Mouse (Mus musculus): ENCODE data around the gene Sass6. TPM values are rescaled to one million over a fixed set of nuclear protein-coding genes. Genes with fewer than 3 reads are reported as not detected.
A peak's percentile ranks its signal among the peaks of the same experiment; 100 is the strongest.
"Not testable (repeated sequence)": the region's sequence is repeated elsewhere in the genome, so short reads cannot be mapped to it uniquely, and the experiment has no call there.

Sass6 gene
- polyA plus RNA-seq, 1 experiment from 2014 or later = 21.0 TPM

GRCm38 (mm10) chr3:116652033-116652446 is 57.3 kb downstream of the Sass6 start:
- Histone ChIP-seq H3K27me3 (replicated peaks) (no peaks in the 10 kb centered on the region), H3K4me1 (replicated peaks) (peaks cover 29% of the 10 kb centered on the region), H3K9ac (no peak overlapping the region), H3K4me2 (no peak overlapping the region), H3K36me3 (peaks cover 24% of the 10 kb centered on the region), H3K9me3 (replicated peaks) (no peaks in the 10 kb centered on the region), H3K4me3 (no peak overlapping the region), H3K27ac (ENCODE audit: poor library complexity, severe bottlenecking) (no peak overlapping the region)
- WGBS = 55% methylated on average over 3 of the region's 3 CpGs
- ATAC-seq (ENCODE audit: insufficient number of reproducible peaks, low FRiP score) = no peak

- H3K27me3 ChIP-seq (replicated peaks) = no peaks in the 10 kb centered on the region
- H3K27ac ChIP-seq (ENCODE audit: poor library complexity, severe bottlenecking) = no peak overlapping the region; the same call in 1 of the 2 replicates
- H3K9me3 ChIP-seq (replicated peaks) = no peaks in the 10 kb centered on the region
- H3K36me3 ChIP-seq = peaks cover 20% of the 10 kb centered on the region
- H3K4me1 ChIP-seq (replicated peaks) = peaks cover 41% of the 10 kb centered on the region
- no peak overlapping the region for H3K4me3 ChIP-seq
- no peak overlapping the region for H3K9ac ChIP-seq
- no peak for ATAC-seq (ENCODE audit: insufficient number of reproducible peaks, low FRiP score)
- 47% methylated on average over 5 of the region's 5 CpGs for WGBS
- no peak overlapping the region for H3K4me2 ChIP-seq
Observed at GRCm38 (mm10) chr3:116653278-116653945, 58.6 kb downstream of the Sass6 start.

- 93% methylated on average over 11 of the region's 11 CpGs for WGBS
- H3K9me3 ChIP-seq (replicated peaks); H3K4me2 ChIP-seq; H3K27me3 ChIP-seq (replicated peaks); ATAC-seq (ENCODE audit: insufficient number of reproducible peaks, low FRiP score); H3K27ac ChIP-seq (ENCODE audit: poor library complexity, severe bottlenecking); H3K4me3 ChIP-seq; H3K9ac ChIP-seq: not testable (repeated sequence)
- H3K4me1 ChIP-seq (replicated peaks) = peaks cover 45% of the 10 kb centered on the region
- H3K36me3 ChIP-seq = peaks cover 13% of the 10 kb centered on the region
Observed at GRCm38 (mm10) chr3:116654051-116654450, 59.3 kb downstream of the Sass6 start.

GRCm38 (mm10) chr3:116656184-116656965 is 61.6 kb downstream of the Sass6 start:
- WGBS = 71% methylated on average over 7 of the region's 7 CpGs
- H3K27ac ChIP-seq (ENCODE audit: poor library complexity, severe bottlenecking) = no peak overlapping the region

DNA sequence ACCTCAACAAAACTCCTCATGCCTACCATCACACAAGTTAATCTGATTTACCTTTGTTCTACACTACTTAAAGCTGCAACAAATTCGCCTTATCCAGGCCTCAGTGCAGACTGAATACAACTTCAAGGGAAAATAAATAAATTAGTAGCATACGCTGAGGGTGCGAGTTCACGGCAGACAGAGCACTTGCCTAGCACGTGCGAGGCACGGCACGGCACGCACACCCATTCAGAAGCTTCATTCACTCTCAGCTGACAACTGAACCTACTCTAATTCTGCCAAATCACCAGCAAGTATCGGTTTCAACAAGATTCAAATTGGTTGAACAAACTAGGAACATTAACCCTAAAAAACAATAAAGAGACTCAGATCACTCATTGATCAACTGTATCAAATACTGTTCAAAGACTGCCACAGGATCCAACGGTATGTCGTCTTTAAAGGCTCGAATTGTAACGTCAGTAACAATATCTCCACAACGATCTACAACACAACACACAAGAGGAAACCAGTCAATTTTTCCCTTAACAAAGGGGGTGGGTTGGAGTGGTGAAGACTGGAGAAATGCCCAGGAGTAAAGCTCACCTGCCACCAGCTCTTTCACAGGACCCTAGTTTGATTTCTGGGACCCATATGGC is 64.3 kb downstream of the Sass6 start:
- Histone ChIP-seq H3K27me3 (replicated peaks) (no peaks in the 10 kb centered on the region), H3K36me3 (no peaks in the 10 kb centered on the region), H3K4me1 (replicated peaks) (peaks cover 49% of the 10 kb centered on the region), H3K9me3 (replicated peaks) (no peaks in the 10 kb centered on the region), H3K9ac (no peak overlapping the region), H3K4me2 (no peak overlapping the region), H3K27ac (ENCODE audit: poor library complexity, severe bottlenecking) (no peak overlapping the region), H3K4me3 (no peak overlapping the region)
- ATAC-seq (ENCODE audit: insufficient number of reproducible peaks, low FRiP score) = no peak
- 83% methylated on average over 15 of the region's 15 CpGs for WGBS

More at GRCm38 (mm10) chr3:116656184-116656965, 61.6 kb downstream of the Sass6 start:
- H3K4me3 ChIP-seq = no peak overlapping the region
- no peak overlapping the region for H3K9ac ChIP-seq
- no peak for ATAC-seq (ENCODE audit: insufficient number of reproducible peaks, low FRiP score)
- H3K27me3 ChIP-seq (replicated peaks) = no peaks in the 10 kb centered on the region
- no peaks in the 10 kb centered on the region for H3K9me3 ChIP-seq (replicated peaks)
- no peaks in the 10 kb centered on the region for H3K36me3 ChIP-seq
- H3K4me1 ChIP-seq (replicated peaks) = peaks cover 61% of the 10 kb centered on the region
- no peak overlapping the region for H3K4me2 ChIP-seq

- Histone ChIP-seq H3K9me3 (replicated peaks) (no peaks in the 10 kb centered on the region), H3K36me3 (no peaks in the 10 kb centered on the region), H3K9ac (no peak overlapping the region), H3K4me1 (replicated peaks) (peaks cover 49% of the 10 kb centered on the region), H3K4me2 (peak overlapping the region; percentile 28), H3K27me3 (replicated peaks) (no peaks in the 10 kb centered on the region), H3K27ac (ENCODE audit: poor library complexity, severe bottlenecking) (no peak overlapping the region; the same call in 1 of the 2 replicates), H3K4me3 (no peak overlapping the region)
- WGBS = 69% methylated on average over 13 of the region's 13 CpGs
- ATAC-seq (ENCODE audit: insufficient number of reproducible peaks, low FRiP score) = no peak
Observed at GRCm38 (mm10) chr3:116659856-116660430, 65.2 kb downstream of the Sass6 start.

GRCm38 (mm10) chr3:116661288-116661869 is 66.6 kb downstream of the Sass6 start:
- Histone ChIP-seq H3K4me3 (peak overlapping the region; percentile 91), H3K27me3 (replicated peaks) (no peaks in the 10 kb centered on the region), H3K4me2 (peak overlapping the region; percentile 75), H3K4me1 (replicated peaks) (peaks cover 45% of the 10 kb centered on the region), H3K27ac (ENCODE audit: poor library complexity, severe bottlenecking) (peak overlapping the region; percentile 93), H3K36me3 (no peaks in the 10 kb centered on the region), H3K9ac (peak overlapping the region; percentile 96), H3K9me3 (replicated peaks) (no peaks in the 10 kb centered on the region)
- no peak for ATAC-seq (ENCODE audit: insufficient number of reproducible peaks, low FRiP score)
- 6% methylated on average over 16 of the region's 16 CpGs for WGBS

GRCm38 (mm10) chr3:116661870-116662414 is 67.2 kb downstream of the Sass6 start:
- peaks cover 40% of the 10 kb centered on the region for H3K4me1 ChIP-seq (replicated peaks)
- H3K27me3 ChIP-seq (replicated peaks) = no peaks in the 10 kb centered on the region
- 0% methylated on average over 67 of the region's 68 CpGs for WGBS
- no peaks in the 10 kb centered on the region for H3K9me3 ChIP-seq (replicated peaks)
- no peaks in the 10 kb centered on the region for H3K36me3 ChIP-seq
- peak overlapping the region; percentile 91 for H3K4me3 ChIP-seq
- H3K27ac ChIP-seq (ENCODE audit: poor library complexity, severe bottlenecking) = peak overlapping the region; percentile 93
- peak; percentile 85 for ATAC-seq (ENCODE audit: insufficient number of reproducible peaks, low FRiP score)
- H3K4me2 ChIP-seq = peak overlapping the region; percentile 75
- peak overlapping the region; percentile 96 for H3K9ac ChIP-seq

GRCm38 (mm10) chr3:116662463-116662863 is 67.7 kb downstream of the Sass6 start, which contains the start of gene Mfsd14a:
TSS of gene Mfsd14a (minus strand) at chr3:116662677.
- H3K4me2 ChIP-seq = peak within 1 kb of the TSS; percentile 75
- peaks cover 5% of the 10 kb centered on the region; the same call in 1 of the 2 replicates for H3K36me3 ChIP-seq
- WGBS = under 1% methylated on average over 39 of the region's 39 CpGs
- peak within 1 kb of the TSS; percentile 91 for H3K4me3 ChIP-seq
- H3K4me1 ChIP-seq (replicated peaks) = peaks cover 35% of the 10 kb centered on the region
- peak; percentile 100 for ATAC-seq (ENCODE audit: insufficient number of reproducible peaks, low FRiP score)
- peak within 1 kb of the TSS; percentile 96 for H3K9ac ChIP-seq
- no peaks in the 10 kb centered on the region for H3K27me3 ChIP-seq (replicated peaks)
- no peaks in the 10 kb centered on the region for H3K9me3 ChIP-seq (replicated peaks)
- peak within 1 kb of the TSS; percentile 93 for H3K27ac ChIP-seq (ENCODE audit: poor library complexity, severe bottlenecking)

- Histone ChIP-seq H3K36me3 (peaks cover 15% of the 10 kb centered on the region; the same call in 1 of the 2 replicates), H3K4me1 (replicated peaks) (peaks cover 20% of the 10 kb centered on the region)
- not testable (repeated sequence) for H3K27ac ChIP-seq (ENCODE audit: poor library complexity, severe bottlenecking); H3K9me3 ChIP-seq (replicated peaks); H3K4me3 ChIP-seq; H3K27me3 ChIP-seq (replicated peaks); H3K4me2 ChIP-seq; ATAC-seq (ENCODE audit: insufficient number of reproducible peaks, low FRiP score); H3K9ac ChIP-seq
- WGBS = 88% methylated on average over 9 of the region's 9 CpGs
Observed at GRCm38 (mm10) chr3:116664281-116664680, 69.5 kb downstream of the Sass6 start.
